In the genomic region with DNA sequence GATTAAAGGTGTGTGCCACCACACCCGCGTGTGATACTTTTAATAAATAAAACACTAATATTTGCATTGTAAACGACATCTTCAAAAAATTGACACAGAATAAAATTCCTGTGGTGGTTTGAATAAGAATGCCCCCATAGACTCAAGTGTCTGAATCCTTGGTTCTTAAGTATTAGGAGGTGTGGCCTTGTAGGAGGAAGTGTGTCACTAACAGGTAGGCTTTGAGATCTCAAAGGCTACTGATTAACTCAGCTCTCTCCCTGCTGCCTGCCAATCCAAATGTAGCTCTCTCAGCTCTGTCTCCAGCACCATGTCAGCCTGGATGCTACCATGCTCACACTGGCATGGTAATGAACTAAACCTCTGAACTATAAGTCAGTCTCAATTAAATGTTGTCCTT, we compare ENCODE assay signal across 21 mouse cellular contexts. TPM values are rescaled to one million over a fixed set of nuclear protein-coding genes. Genes with fewer than 3 reads are reported as not detected.
DNase-seq lines count a peak whose midpoint lies in the region; ATAC-seq and TF ChIP-seq lines count a peak whose summit lies in the region.
"Had no signal": no experiment of that assay in that cellular context is flagged by ENCODE, and none has a peak within 500 bp of the region (broad histone marks: within the 10 kb centered on the region; RNA-seq: fewer than 3 reads in every experiment).

No protein-coding gene starts in this region.

- H3K9ac ChIP-seq in lung, embryonic 15.5 days: no peak overlapping the region
- no peak overlapping the region for H3K9ac ChIP-seq in lung, postnatal 0 days (replicated peaks; ENCODE audit: low read depth)
- H3K9ac ChIP-seq: embryonic facial prominence, embryonic 12.5 days; forebrain, embryonic 13.5 days; forebrain, embryonic 15.5 days had no signal

- H3K4me3 ChIP-seq in lung, embryonic 15.5 days: no peak overlapping the region
- no peak overlapping the region for H3K4me3 ChIP-seq in lung, postnatal 0 days (ENCODE audit: low read depth, low read length)
- H3K4me3 ChIP-seq: embryonic facial prominence, embryonic 10.5 days; embryonic facial prominence, embryonic 12.5 days; forebrain, embryonic 13.5 days; forebrain, embryonic 15.5 days had no signal

- H3K27ac ChIP-seq in lung, embryonic 15.5 days: no peak overlapping the region
- no peak overlapping the region for H3K27ac ChIP-seq in lung, postnatal 0 days (ENCODE audit: low read length)
- H3K27ac ChIP-seq: embryonic facial prominence, embryonic 10.5 days; embryonic facial prominence, embryonic 12.5 days; forebrain, embryonic 13.5 days; forebrain, embryonic 15.5 days had no signal

- no peaks in the 10 kb centered on the region for H3K4me1 ChIP-seq in lung, embryonic 15.5 days
- H3K4me1 ChIP-seq in lung, postnatal 0 days (ENCODE audit: insufficient read depth, low read depth, low read length): no peaks in the 10 kb centered on the region
- H3K4me1 ChIP-seq: embryonic facial prominence, embryonic 10.5 days; embryonic facial prominence, embryonic 12.5 days; forebrain, embryonic 13.5 days; forebrain, embryonic 15.5 days had no signal

- H3K36me3 ChIP-seq in lung, embryonic 15.5 days: no peaks in the 10 kb centered on the region
- H3K36me3 ChIP-seq in lung, postnatal 0 days (ENCODE audit: insufficient read depth, low read length): no peaks in the 10 kb centered on the region
- H3K36me3 ChIP-seq: embryonic facial prominence, embryonic 10.5 days; embryonic facial prominence, embryonic 12.5 days; forebrain, embryonic 15.5 days had no signal

- 52% methylated on average over 3 of the region's 3 CpGs for whole genome bisulfite sequencing in lung, embryonic 15.5 days
- 53% methylated on average over 3 of the region's 3 CpGs for WGBS in lung, postnatal 0 days

- H3K27me3 ChIP-seq in lung, embryonic 15.5 days: no peaks in the 10 kb centered on the region
- H3K27me3 ChIP-seq in lung, postnatal 0 days (replicated peaks; ENCODE audit: insufficient read depth, low read length): no peaks in the 10 kb centered on the region
- H3K27me3 ChIP-seq: embryonic facial prominence, embryonic 12.5 days; forebrain, embryonic 13.5 days; forebrain, embryonic 15.5 days had no signal

- 0 out of 2 replicates have a peak, but pooled peaks have one; percentile 42 for ATAC-seq in lung, embryonic 15.5 days (ENCODE audit: borderline replicate concordance, extremely low read depth, low FRiP score, low TSS enrichment)
- peak; percentile 65 for ATAC-seq in lung, postnatal 0 days
- ATAC-seq: activated CD4-positive, CD25-positive, alpha-beta regulatory T cell, adult 4 months; forebrain, embryonic 13.5 days; forebrain, embryonic 15.5 days had no signal

- no peaks in the 10 kb centered on the region for H3K9me3 ChIP-seq in lung, embryonic 15.5 days
- no peaks in the 10 kb centered on the region for H3K9me3 ChIP-seq in lung, postnatal 0 days (ENCODE audit: low read length)
- H3K9me3 ChIP-seq: embryonic facial prominence, embryonic 10.5 days; embryonic facial prominence, embryonic 12.5 days; forebrain, embryonic 13.5 days; forebrain, embryonic 15.5 days had no signal

- TF ChIP-seq CTCF in lung, postnatal 0 days (IDR thresholded peaks at IDR 0.05): no peak

- no peak for TF ChIP-seq EP300 in lung, postnatal 0 days (IDR thresholded peaks at IDR 0.05)

- DNase-seq in lung, postnatal 10 days: no peak
- peak; percentile 63 for DNase-seq in lung, postnatal 0 days (ENCODE audit: low spot score)
- DNase-seq in lung, postnatal 4 days: no peak
- DNase-seq in R1 (ENCODE audit: low read depth, low spot score): peak; percentile 25
- DNase-seq in lung, postnatal 25 days (ENCODE audit: low spot score): peak; percentile 24
- no peak for DNase-seq in heart, adult 18-20 months
- no peak for DNase-seq in layer of hippocampus, postnatal 36 days
- DNase-seq: adrenal gland, adult 8-10 months; adrenal gland, postnatal 14 days; adrenal gland, postnatal 36 days; cerebellum, adult 11-12 months; cerebellum, adult 2 months; cerebellum, adult 9-10 months; cerebellum, postnatal 10 days; cerebellum, postnatal 25 days had no signal

- no peak overlapping the region for H3K4me2 ChIP-seq in lung, embryonic 15.5 days
- H3K4me2 ChIP-seq in lung, postnatal 0 days (replicated peaks; ENCODE audit: low read depth, low read length): no peak overlapping the region
- H3K4me2 ChIP-seq: embryonic facial prominence, embryonic 12.5 days; forebrain, embryonic 13.5 days; forebrain, embryonic 15.5 days had no signal

RNA-seq across cellular contexts. Expression of a gene that starts 17.9 kb away (rescaled TPM):
- 55.8 and 58.8 TPM in 2 replicates for polyA plus RNA-seq in lung, embryonic 15.5 days (2015; fragmentation: Nextera tagmentation; extraction: Ambion mirVana)
- 32.8 and 33.9 TPM in 2 replicates for polyA plus RNA-seq in lung, postnatal 0 days (2015; fragmentation: Nextera tagmentation; extraction: Ambion mirVana)
- 10 to 100 TPM; 13.0 to 15.7 TPM for total RNA-seq in heart, adult 18-20 months (2021)
- 10 to 100 TPM; 31.2 to 33.4 TPM for total RNA-seq in layer of hippocampus, postnatal 36 days (2021)

Comparison
In these comparisons a context has a peak if more than half of its experiments do, and no peak if none do; other contexts are left out.
1. DNase-seq: peak in lung, postnatal 0 days (single experiment), R1 (single experiment) and lung, postnatal 25 days (single experiment); none in lung, postnatal 10 days (single experiment), lung, postnatal 4 days (0 of 2), heart, adult 18-20 months (0 of 2) and layer of hippocampus, postnatal 36 days (0 of 2).